Comparison of ENCODE assay signal across 10 mouse cellular contexts in genomic region chr17:30007883-30008282, GRCm38 (mm10). TPM values are rescaled to one million over a fixed set of nuclear protein-coding genes. Genes with fewer than 3 reads are reported as not detected.
DNase-seq lines count a peak whose midpoint lies in the region; ATAC-seq and TF ChIP-seq lines count a peak whose summit lies in the region.
"Had no signal": no experiment of that assay in that cellular context is flagged by ENCODE, and none has a peak within 500 bp of the region (broad histone marks: within the 10 kb centered on the region; RNA-seq: fewer than 3 reads in every experiment).

No protein-coding gene starts in this region.

- H3K4me3 ChIP-seq in heart, postnatal 0 days (ENCODE audit: low read depth, low read length), result no peak overlapping the region
- H3K4me3 ChIP-seq in hindbrain, embryonic 15.5 days, result no peak overlapping the region
- peak overlapping the region; percentile 8; the same call in 1 of the 2 replicates for H3K4me3 ChIP-seq in neural tube, embryonic 13.5 days

- H3K9me3 ChIP-seq in heart, postnatal 0 days (replicated peaks; ENCODE audit: control insufficient read depth, low read length), result no peaks in the 10 kb centered on the region
- no peaks in the 10 kb centered on the region for H3K9me3 ChIP-seq in hindbrain, embryonic 15.5 days
- H3K9me3 ChIP-seq in neural tube, embryonic 13.5 days, result no peaks in the 10 kb centered on the region

- DNase-seq in heart, postnatal 0 days (ENCODE audit: low spot score), result no peak
- no peak for DNase-seq in heart, adult 9 months (ENCODE audit: low spot score in 2 of 2)
- DNase-seq in kidney, postnatal 25 days, result peak; percentile 62 to 82
- DNase-seq in layer of hippocampus, adult 11-12 months (ENCODE audit: low spot score), result no peak
- DNase-seq in cerebellum, adult 11-12 months, result no peak
- DNase-seq in gastrocnemius, postnatal 14 days, result no peak
- DNase-seq: adrenal gland, postnatal 25 days; spleen, adult 18-20 months had no signal

- 0 out of 2 replicates have a peak overlapping the region, but pooled peaks have one; percentile 28 for H3K27ac ChIP-seq in heart, postnatal 0 days (ENCODE audit: low read depth)
- 0 out of 2 replicates have a peak overlapping the region, but pooled peaks have one; percentile 5 for H3K27ac ChIP-seq in hindbrain, embryonic 15.5 days (replicated peaks)
- H3K27ac ChIP-seq in neural tube, embryonic 13.5 days (replicated peaks), result peak overlapping the region; percentile 59

- TF ChIP-seq EP300 in heart, postnatal 0 days (IDR thresholded peaks at IDR 0.05; ENCODE audit: low read depth), result no peak

- H3K9ac ChIP-seq in heart, postnatal 0 days (replicated peaks; ENCODE audit: low read depth, low read length), result no peak overlapping the region
- H3K9ac ChIP-seq in hindbrain, embryonic 15.5 days, result no peak overlapping the region
- H3K9ac ChIP-seq in neural tube, embryonic 13.5 days, result peak overlapping the region; percentile 41

- no peaks in the 10 kb centered on the region for H3K27me3 ChIP-seq in heart, postnatal 0 days (ENCODE audit: control insufficient read depth, insufficient read depth, low read length)
- H3K27me3 ChIP-seq in hindbrain, embryonic 15.5 days, result no peaks in the 10 kb centered on the region
- H3K27me3 ChIP-seq in neural tube, embryonic 13.5 days, result no peaks in the 10 kb centered on the region

- TF ChIP-seq CTCF in heart, postnatal 0 days (IDR thresholded peaks at IDR 0.05; ENCODE audit: low read depth), result no peak

- H3K4me2 ChIP-seq in heart, postnatal 0 days (ENCODE audit: low read depth, low read length), result peak overlapping the region; percentile 26; the same call in 1 of the 2 replicates
- H3K4me2 ChIP-seq in hindbrain, embryonic 15.5 days, result peak overlapping the region; percentile 85
- H3K4me2 ChIP-seq in neural tube, embryonic 13.5 days, result peak overlapping the region; percentile 86

- H3K4me1 ChIP-seq in heart, postnatal 0 days (ENCODE audit: control insufficient read depth, insufficient read depth), result peaks cover 31% of the 10 kb centered on the region
- H3K4me1 ChIP-seq in hindbrain, embryonic 15.5 days (replicated peaks), result peaks cover 47% of the 10 kb centered on the region
- H3K4me1 ChIP-seq in neural tube, embryonic 13.5 days (replicated peaks), result peaks cover 54% of the 10 kb centered on the region

- H3K36me3 ChIP-seq in heart, postnatal 0 days (replicated peaks; ENCODE audit: control insufficient read depth, insufficient read depth, low read length), result no peaks in the 10 kb centered on the region
- H3K36me3 ChIP-seq in hindbrain, embryonic 15.5 days, result no peaks in the 10 kb centered on the region
- no peaks in the 10 kb centered on the region; the same call in 1 of the 2 replicates for H3K36me3 ChIP-seq in neural tube, embryonic 13.5 days

- WGBS in heart, postnatal 0 days, result 33% methylated on average over 6 of the region's 6 CpGs
- 88% methylated on average over 6 of the region's 6 CpGs for WGBS in hindbrain, embryonic 15.5 days
- 86% methylated on average over 6 of the region's 6 CpGs for WGBS in neural tube, embryonic 13.5 days

- intact Hi-C loops in gastrocnemius, postnatal 14 days (cut with DNase I; ENCODE audit: low total_unique reads), result no loop called here

- no peak for ATAC-seq in heart, postnatal 0 days (ENCODE audit: insufficient read depth, low read depth)
- ATAC-seq in hindbrain, embryonic 15.5 days (ENCODE audit: low FRiP score, low read depth), result no peak
- ATAC-seq in neural tube, embryonic 13.5 days (ENCODE audit: low read depth), result no peak

RNA-seq across cellular contexts. Expression of gene Zfand3, which starts 3.4 kb away (rescaled TPM):
- total RNA-seq in heart, postnatal 0 days (2014; rRNA removed; ENCODE audit: low replicate concordance), result 77.7 and 131 TPM in 2 replicates
- polyA plus RNA-seq in heart, postnatal 0 days (2015; fragmentation: Nextera tagmentation; extraction: Ambion mirVana), result 49.0 and 53.2 TPM in 2 replicates
- 54.7 and 59.8 TPM in 2 replicates for polyA plus RNA-seq in hindbrain, embryonic 15.5 days (2015; fragmentation: Nextera tagmentation; extraction: Ambion mirVana)
- 79.3 TPM in 2 replicates for polyA plus RNA-seq in neural tube, embryonic 13.5 days (2015; fragmentation: Nextera tagmentation; extraction: Ambion mirVana)
- 100 to 1,000 TPM in 1 of 2 experiments, 10 to 100 TPM in 1; 85.6 to 105 TPM for total RNA-seq in gastrocnemius, postnatal 14 days (2021)

RNA-seq across cellular contexts. Expression of gene Mdga1, which starts 38.0 kb away (rescaled TPM):
- 9.5 and 11.6 TPM in 2 replicates for total RNA-seq in heart, postnatal 0 days (2014; rRNA removed; ENCODE audit: low replicate concordance)
- polyA plus RNA-seq in heart, postnatal 0 days (2015; fragmentation: Nextera tagmentation; extraction: Ambion mirVana), result 4.9 and 5.2 TPM in 2 replicates
- polyA plus RNA-seq in hindbrain, embryonic 15.5 days (2015; fragmentation: Nextera tagmentation; extraction: Ambion mirVana), result 16.6 and 18.9 TPM in 2 replicates
- 9.0 and 10.2 TPM in 2 replicates for polyA plus RNA-seq in neural tube, embryonic 13.5 days (2015; fragmentation: Nextera tagmentation; extraction: Ambion mirVana)
- 10 to 100 TPM; 50.6 to 51.2 TPM for total RNA-seq in gastrocnemius, postnatal 14 days (2021)

Comparison
In these comparisons a context has a peak if more than half of its experiments do, and no peak if none do; other contexts are left out.
1. DNase-seq: peak in kidney, postnatal 25 days (2 of 2); none in heart, postnatal 0 days (single experiment), heart, adult 9 months (0 of 2), layer of hippocampus, adult 11-12 months (single experiment), cerebellum, adult 11-12 months (single experiment) and gastrocnemius, postnatal 14 days (single experiment).
2. H3K27ac ChIP-seq: peak in every context shown above with its lines; median percentile 59 in neural tube, embryonic 13.5 days; 28 in heart, postnatal 0 days; 5 in hindbrain, embryonic 15.5 days.
3. H3K4me2 ChIP-seq: peak in every context shown above with its lines; median percentile 86 in neural tube, embryonic 13.5 days; 85 in hindbrain, embryonic 15.5 days; 26 in heart, postnatal 0 days.